Mouse (Mus musculus): ENCODE data around the gene Inpp4a.

DNA sequence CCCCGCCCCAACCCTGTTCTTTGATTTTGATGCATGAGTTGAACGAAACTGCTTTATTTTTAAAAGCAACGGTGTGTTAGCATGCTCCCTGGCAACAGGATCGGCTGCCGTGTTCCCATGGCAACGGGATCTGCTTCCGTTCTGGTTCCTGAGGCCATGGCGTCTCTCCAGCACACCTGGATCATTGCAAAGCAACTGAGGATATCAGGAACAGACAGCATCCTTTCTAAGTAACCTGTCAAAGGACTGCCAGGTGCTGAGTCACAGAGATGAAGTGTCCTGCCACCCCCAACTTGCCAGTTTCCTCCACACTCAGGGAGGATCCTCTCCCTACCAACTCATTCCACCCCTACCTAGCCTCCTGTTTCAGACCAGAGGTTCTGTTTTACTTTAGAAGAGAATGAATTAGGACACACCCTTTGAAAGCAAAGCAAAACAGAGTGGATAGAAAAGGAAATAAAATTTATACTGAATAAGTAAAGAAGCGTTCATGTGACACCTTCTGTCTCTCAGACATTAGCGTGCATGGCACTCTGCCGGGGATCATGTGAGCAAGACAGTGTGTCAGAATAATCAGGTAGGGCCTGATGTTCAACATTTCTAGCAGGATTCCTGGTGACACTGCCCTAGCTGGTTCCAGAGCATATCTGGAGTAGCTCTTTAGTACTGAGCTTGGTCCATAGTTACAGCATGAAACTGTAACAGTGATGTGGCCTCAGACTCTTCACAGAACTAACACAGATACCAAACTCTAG, 11.3 kb upstream of the Inpp4a start:
- no peak for TF ChIP-seq POLR2A (IDR thresholded peaks at IDR 0.05; ENCODE audit: extremely low read depth, insufficient read depth, low read length)
- TF ChIP-seq CTCF (IDR thresholded peaks at IDR 0.05; ENCODE audit: low read depth, low read length): no peak
